Mouse (Mus musculus): Measurements from ENCODE around the gene Dcaf6. TPM values are rescaled to one million over a fixed set of nuclear protein-coding genes. Genes with fewer than 3 reads are reported as not detected.

Dcaf6 gene
- total and polyA plus RNA-seq, 3 experiments: 8.2 to 17.1 TPM; not detected in 1

GRCm38 (mm10) chr1:165308180-165308579, 152.1 kb downstream of the Dcaf6 start:
- Histone ChIP-seq H3K27ac (ENCODE audit: control insufficient read depth, low read depth, low read length) (no peak overlapping the region), H3K4me3 (ENCODE audit: control insufficient read depth in 1 of 2, insufficient read depth in 1 of 2, low read depth in 2 of 2, low read length in 2 of 2) (no peak overlapping the region), H3K27me3 (ENCODE audit: control insufficient read depth in 1 of 2, insufficient read depth in 2 of 2, low read length in 2 of 2) (peaks cover 0 to 2% of the 10 kb centered on the region in 2 experiments; a peak in 1 of 4 replicates), H3K9ac (ENCODE audit: control insufficient read depth, low read depth, low read length, poor library complexity, severe bottlenecking) (no peak overlapping the region), H3K36me3 (ENCODE audit: control insufficient read depth in 1 of 2, insufficient read depth in 2 of 2, low read length in 2 of 2) (no peaks in the 10 kb centered on the region), H3K79me2 (ENCODE audit: control insufficient read depth, insufficient read depth, low read length, poor library complexity) (no peaks in the 10 kb centered on the region), H3K9me3 (replicated peaks; ENCODE audit: insufficient read depth, low read length) (no peaks in the 10 kb centered on the region), H3K4me1 (ENCODE audit: control insufficient read depth in 1 of 2, insufficient read depth in 2 of 2, low read length in 2 of 2) (no peaks in the 10 kb centered on the region)
- no peak for DNase-seq (ENCODE audit: low read depth, low spot score)
- TF ChIP-seq USF1 (IDR thresholded peaks at IDR 0.05; ENCODE audit: low read depth, low read length) (peak; percentile 48; the same call in 1 of the 2 replicates), E2F4 (IDR thresholded peaks at IDR 0.05; ENCODE audit: borderline replicate concordance, low read depth, low read length) (no peak)

GRCm38 (mm10) chr1:165304341-165304740, 155.9 kb downstream of the Dcaf6 start:
- Histone ChIP-seq H3K4me1 (ENCODE audit: control insufficient read depth in 1 of 2, insufficient read depth in 2 of 2, low read length in 2 of 2) (no peaks in the 10 kb centered on the region), H3K9ac (ENCODE audit: control insufficient read depth, low read depth, low read length, poor library complexity, severe bottlenecking) (no peak overlapping the region), H3K27ac (ENCODE audit: control insufficient read depth, low read depth, low read length) (no peak overlapping the region), H3K79me2 (ENCODE audit: control insufficient read depth, insufficient read depth, low read length, poor library complexity) (no peaks in the 10 kb centered on the region), H3K4me3 (ENCODE audit: control insufficient read depth in 1 of 2, insufficient read depth in 1 of 2, low read depth in 2 of 2, low read length in 2 of 2) (no peak overlapping the region), H3K9me3 (replicated peaks; ENCODE audit: insufficient read depth, low read length) (no peaks in the 10 kb centered on the region), H3K36me3 (ENCODE audit: control insufficient read depth in 1 of 2, insufficient read depth in 2 of 2, low read length in 2 of 2) (no peaks in the 10 kb centered on the region), H3K27me3 (ENCODE audit: control insufficient read depth in 1 of 2, insufficient read depth in 2 of 2, low read length in 2 of 2) (peaks cover 0 to 2% of the 10 kb centered on the region in 2 experiments; a peak in 1 of 4 replicates)
- TF ChIP-seq E2F4 (IDR thresholded peaks at IDR 0.05; ENCODE audit: borderline replicate concordance, low read depth, low read length) (no peak), USF1 (IDR thresholded peaks at IDR 0.05; ENCODE audit: low read depth, low read length) (no peak), MAX (IDR thresholded peaks at IDR 0.05; ENCODE audit: low read length) (no peak), SMC3 (IDR thresholded peaks at IDR 0.05; ENCODE audit: low read depth, low read length) (no peak)
- no peak for DNase-seq (ENCODE audit: low read depth, low spot score)

GRCm38 (mm10) chr1:165303209-165303608, 157.1 kb downstream of the Dcaf6 start:
- DNase-seq (ENCODE audit: low read depth, low spot score): no peak
- H3K27me3 ChIP-seq (ENCODE audit: control insufficient read depth in 1 of 2, insufficient read depth in 2 of 2, low read length in 2 of 2): peaks cover 0 to 2% of the 10 kb centered on the region in 2 experiments; a peak in 1 of 4 replicates
- H3K27ac ChIP-seq (ENCODE audit: control insufficient read depth, low read depth, low read length): no peak overlapping the region

GRCm38 (mm10) chr1:165302455-165303208, 157.6 kb downstream of the Dcaf6 start:
- Histone ChIP-seq H3K27me3 (ENCODE audit: control insufficient read depth in 1 of 2, insufficient read depth in 2 of 2, low read length in 2 of 2) (peaks cover 0 to 2% of the 10 kb centered on the region in 2 experiments; a peak in 1 of 4 replicates), H3K9ac (ENCODE audit: control insufficient read depth, low read depth, low read length, poor library complexity, severe bottlenecking) (no peak overlapping the region), H3K4me1 (ENCODE audit: control insufficient read depth in 1 of 2, insufficient read depth in 2 of 2, low read length in 2 of 2) (no peaks in the 10 kb centered on the region), H3K36me3 (ENCODE audit: control insufficient read depth in 1 of 2, insufficient read depth in 2 of 2, low read length in 2 of 2) (no peaks in the 10 kb centered on the region), H3K79me2 (ENCODE audit: control insufficient read depth, insufficient read depth, low read length, poor library complexity) (no peaks in the 10 kb centered on the region), H3K4me3 (ENCODE audit: control insufficient read depth in 1 of 2, insufficient read depth in 1 of 2, low read depth in 2 of 2, low read length in 2 of 2) (no peak overlapping the region), H3K27ac (ENCODE audit: control insufficient read depth, low read depth, low read length) (no peak overlapping the region), H3K9me3 (replicated peaks; ENCODE audit: insufficient read depth, low read length) (no peaks in the 10 kb centered on the region)
- DNase-seq (ENCODE audit: low read depth, low spot score): no peak
- no peak for TF ChIP-seq ETS1 (IDR thresholded peaks at IDR 0.05; ENCODE audit: low read depth, low read length)
- no peak for TF ChIP-seq TBP (IDR thresholded peaks at IDR 0.05; ENCODE audit: low read depth, low read length)
- no peak for TF ChIP-seq BHLHE40 (IDR thresholded peaks at IDR 0.05; ENCODE audit: borderline replicate concordance, low read depth, low read length)
- no peak for TF ChIP-seq GABPA (IDR thresholded peaks at IDR 0.05; ENCODE audit: low read depth, low read length)
- TF ChIP-seq RCOR1 (IDR thresholded peaks at IDR 0.05; ENCODE audit: low read depth, low read length): no peak

More at GRCm38 (mm10) chr1:165303209-165303608, 157.1 kb downstream of the Dcaf6 start:
- TF ChIP-seq GATA1 (IDR thresholded peaks at IDR 0.05; ENCODE audit: low read depth, low read length): no peak
- no peak for TF ChIP-seq ZNF384 (IDR thresholded peaks at IDR 0.05; ENCODE audit: low read depth, low read length)
- TF ChIP-seq NELFE (IDR thresholded peaks at IDR 0.05; ENCODE audit: low read depth, low read length): no peak
- TF ChIP-seq ELF1 (IDR thresholded peaks at IDR 0.05; ENCODE audit: low read depth, low read length): no peak
- TF ChIP-seq MYC (IDR thresholded peaks at IDR 0.05; ENCODE audit: low read depth, low read length): no peak
- TF ChIP-seq USF1 (IDR thresholded peaks at IDR 0.05; ENCODE audit: low read depth, low read length): no peak
- no peak for TF ChIP-seq RCOR1 (IDR thresholded peaks at IDR 0.05; ENCODE audit: low read depth, low read length)
- no peak for TF ChIP-seq ZMIZ1 (IDR thresholded peaks at IDR 0.05; ENCODE audit: low read depth, low read length)
- Histone ChIP-seq H3K9ac (ENCODE audit: control insufficient read depth, low read depth, low read length, poor library complexity, severe bottlenecking) (no peak overlapping the region), H3K36me3 (ENCODE audit: control insufficient read depth in 1 of 2, insufficient read depth in 2 of 2, low read length in 2 of 2) (no peaks in the 10 kb centered on the region), H3K4me1 (ENCODE audit: control insufficient read depth in 1 of 2, insufficient read depth in 2 of 2, low read length in 2 of 2) (no peaks in the 10 kb centered on the region), H3K4me3 (ENCODE audit: control insufficient read depth in 1 of 2, insufficient read depth in 1 of 2, low read depth in 2 of 2, low read length in 2 of 2) (no peak overlapping the region), H3K79me2 (ENCODE audit: control insufficient read depth, insufficient read depth, low read length, poor library complexity) (no peaks in the 10 kb centered on the region), H3K9me3 (replicated peaks; ENCODE audit: insufficient read depth, low read length) (no peaks in the 10 kb centered on the region)
